Mouse (Mus musculus) c-Kit-negative CD71-positive TER-119-positive erythroid progenitor cells, embryonic 14.5 days (primary cell): ENCODE results near the gene Mfap2.

Experiments
- DNase-seq: peaks from one replicate; pipeline ENCODE4 v3.0.0-alpha.2; 2013; ENCODE audit warnings: low read depth, low spot score

Gene Mfap2

DNA sequence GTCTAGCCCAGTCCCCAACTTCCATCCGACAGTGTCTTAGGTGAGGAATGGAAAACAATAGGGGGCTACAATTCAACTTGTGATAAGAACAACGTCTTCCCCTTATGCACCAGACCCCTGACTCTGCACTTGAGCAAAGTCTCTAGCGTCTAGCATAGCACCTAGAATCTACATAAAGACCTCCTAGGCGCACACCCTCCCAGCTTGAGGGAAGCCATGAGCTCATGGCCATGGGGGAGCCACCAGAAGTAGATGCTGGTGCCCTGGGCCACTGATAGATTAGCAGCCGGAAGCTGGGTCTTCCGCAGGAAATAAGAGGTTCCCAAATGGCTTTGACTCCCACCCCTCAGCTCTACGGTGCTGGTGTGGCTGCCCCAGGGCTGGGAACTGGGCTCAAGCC, 22.7 kb upstream of the Mfap2 start:
- DNase-seq: no peak

DNA sequence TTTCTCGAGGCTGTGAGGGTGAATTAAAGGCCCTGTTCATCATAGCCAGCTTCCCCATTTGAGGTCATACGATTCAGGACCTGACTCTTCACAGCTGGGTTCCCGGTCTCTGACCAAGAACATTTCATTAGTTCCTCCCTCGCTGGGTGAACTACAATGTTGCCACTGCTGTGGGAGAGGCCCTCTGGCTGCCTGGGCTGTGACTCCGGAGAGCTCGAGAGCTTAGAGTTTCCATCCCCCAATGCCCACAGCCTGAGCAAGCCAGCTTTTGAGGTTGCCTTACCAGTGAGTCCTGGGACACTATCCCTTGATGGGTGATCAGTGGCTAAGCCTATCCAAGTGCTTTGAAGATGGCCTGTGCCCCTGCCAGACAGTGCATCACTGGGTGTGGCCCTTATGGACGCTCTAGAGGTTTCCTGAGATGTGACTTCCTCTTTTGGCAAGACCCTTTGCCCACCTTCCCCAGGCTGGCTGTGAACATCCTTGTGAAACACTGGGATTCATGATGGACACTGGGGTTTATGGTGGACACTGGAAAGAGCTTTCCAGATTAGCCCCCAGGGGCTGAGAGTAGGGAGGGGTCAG, 21.4 kb upstream of the Mfap2 start:
- no peak for DNase-seq

DNA sequence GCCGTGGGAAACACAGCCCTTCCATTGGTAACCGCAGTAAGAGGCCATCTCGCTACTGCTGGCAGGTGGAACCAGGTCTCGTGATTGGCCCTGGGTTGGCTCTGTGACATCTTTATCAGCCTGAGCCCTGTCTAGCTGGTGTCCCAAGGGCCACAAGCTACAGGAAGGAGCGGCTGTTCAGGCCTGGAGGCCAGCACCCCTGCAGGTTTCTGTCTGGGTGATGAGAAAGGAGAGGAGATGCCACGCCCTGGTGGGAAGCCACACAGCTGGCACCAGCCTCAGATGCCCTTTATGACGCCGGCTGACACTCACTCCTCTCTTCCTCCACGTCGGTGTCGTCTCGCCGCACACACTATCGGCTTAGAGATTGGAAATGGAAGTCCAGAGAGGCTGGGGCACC, 20.8 kb upstream of the Mfap2 start:
- no peak for DNase-seq

DNA sequence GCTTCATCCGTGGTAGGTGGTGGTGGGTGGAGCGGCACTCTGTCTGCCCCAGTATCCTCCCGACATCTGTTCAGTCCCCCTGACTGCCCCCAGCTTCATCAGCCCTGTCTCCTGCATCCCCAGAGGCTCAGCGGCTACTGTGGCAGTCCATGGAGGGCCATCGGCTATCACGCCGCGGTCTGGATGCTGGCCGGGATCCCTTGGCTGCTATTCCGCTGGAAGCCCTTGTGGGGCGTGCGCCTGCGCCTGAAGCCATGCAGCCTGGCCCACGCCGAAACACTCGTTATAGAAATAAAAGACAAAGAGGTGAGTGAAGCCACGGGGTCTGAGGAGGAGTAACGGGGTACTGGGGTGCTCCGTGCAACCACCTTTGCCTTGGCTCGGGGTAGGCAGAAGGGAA, 18.0 kb upstream of the Mfap2 start:
- no peak for DNase-seq

DNA sequence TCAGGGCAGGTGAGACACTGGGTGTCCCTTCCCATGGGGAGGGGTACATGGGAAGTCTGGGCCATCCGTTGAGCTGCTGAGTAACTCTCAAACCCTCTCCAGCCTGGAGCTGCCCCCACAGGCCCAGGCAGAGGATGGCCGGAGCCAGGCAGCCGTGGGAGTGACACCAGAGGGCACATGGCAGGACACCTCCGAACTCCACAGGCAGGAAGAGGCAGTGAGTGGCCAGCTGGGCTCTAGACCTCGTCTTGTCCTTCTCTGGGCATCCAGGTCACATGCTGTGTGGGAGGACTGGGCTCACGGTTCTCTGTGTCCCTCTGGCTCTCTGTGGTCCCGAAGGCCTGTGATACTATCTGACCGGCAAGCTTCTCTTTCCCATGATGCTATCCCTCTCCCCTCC, 16.4 kb upstream of the Mfap2 start:
- no peak for DNase-seq

DNA sequence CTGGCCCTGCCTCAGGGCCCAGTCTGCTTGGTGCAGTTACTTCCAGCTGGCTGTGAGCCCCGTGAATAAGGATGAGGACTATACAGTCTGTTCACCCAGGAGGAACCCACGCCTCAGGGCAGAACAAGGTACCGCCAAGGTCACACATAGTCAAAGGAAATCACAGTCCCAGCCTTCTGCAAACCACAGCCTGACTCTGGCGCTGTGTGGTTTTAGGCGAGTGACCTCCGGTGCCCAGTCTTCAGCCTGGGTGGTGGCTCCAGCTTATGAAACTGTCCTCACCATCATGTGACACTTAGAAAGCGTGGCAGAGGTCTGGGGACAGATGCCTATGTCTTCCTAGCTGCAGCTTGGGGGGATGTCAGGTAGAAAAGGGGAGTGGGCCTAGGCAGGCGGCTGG, 14.4 kb upstream of the Mfap2 start:
- no peak for DNase-seq

DNA sequence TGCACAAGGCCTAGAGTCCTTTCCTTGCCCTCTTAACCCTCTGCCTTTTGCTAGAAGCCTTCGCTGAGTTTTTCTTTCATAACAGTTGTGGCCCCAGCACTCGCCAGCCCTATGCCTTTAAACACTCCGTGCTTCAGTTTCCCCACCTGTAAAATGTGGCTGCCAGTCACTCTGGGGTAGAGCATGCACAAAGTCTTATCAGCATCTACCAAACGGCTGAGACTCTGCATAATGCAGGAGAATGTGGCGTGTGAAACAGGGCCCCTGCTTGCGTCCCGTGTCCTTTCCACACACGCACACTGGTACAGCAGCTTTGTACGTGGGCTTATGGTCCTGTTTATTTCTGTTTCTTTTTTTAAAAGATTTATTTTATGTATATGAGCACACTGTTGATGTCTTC, 13.4 kb upstream of the Mfap2 start:
- no peak for DNase-seq

DNA sequence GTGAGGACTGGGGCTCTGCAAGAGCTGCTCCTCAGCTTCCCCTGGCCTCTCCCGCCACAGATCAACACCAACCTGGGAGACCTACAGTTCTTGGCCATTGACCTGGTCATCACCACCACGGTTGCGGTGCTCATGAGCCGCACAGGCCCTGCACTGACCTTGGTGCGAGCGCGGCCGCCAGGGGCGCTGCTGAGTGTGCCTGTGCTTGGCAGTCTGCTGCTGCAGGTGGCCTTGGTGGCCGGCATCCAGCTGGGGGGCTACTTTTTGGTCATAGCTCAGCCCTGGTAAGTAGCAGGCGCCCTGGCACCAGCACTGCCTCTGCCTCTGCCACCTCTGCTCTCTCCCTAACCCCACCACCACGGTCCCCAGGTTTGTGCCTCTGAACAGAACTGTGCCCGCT, 4.2 kb upstream of the Mfap2 start:
- DNase-seq: no peak

DNA sequence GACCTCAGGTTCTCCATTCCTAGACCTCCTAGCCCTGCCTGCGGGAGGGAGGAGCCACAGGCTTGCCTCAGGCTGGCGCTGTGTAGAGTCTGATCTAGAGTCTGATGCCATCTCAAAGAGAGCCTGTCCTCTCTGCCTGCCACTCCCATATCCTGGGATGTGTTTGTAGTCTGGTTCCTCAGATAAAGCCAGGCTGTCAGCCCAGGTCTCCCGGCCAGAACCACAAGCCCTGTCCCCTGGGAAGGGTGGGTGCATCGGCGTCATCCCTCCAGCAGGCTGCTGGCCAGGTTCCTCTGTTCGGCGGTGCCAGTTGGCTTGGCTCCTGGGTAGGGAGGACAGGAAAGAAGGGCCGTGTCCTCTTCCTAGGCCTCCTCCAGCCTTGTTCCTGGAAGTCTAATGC, 2.2 kb upstream of the Mfap2 start:
- DNase-seq: no peak

DNA sequence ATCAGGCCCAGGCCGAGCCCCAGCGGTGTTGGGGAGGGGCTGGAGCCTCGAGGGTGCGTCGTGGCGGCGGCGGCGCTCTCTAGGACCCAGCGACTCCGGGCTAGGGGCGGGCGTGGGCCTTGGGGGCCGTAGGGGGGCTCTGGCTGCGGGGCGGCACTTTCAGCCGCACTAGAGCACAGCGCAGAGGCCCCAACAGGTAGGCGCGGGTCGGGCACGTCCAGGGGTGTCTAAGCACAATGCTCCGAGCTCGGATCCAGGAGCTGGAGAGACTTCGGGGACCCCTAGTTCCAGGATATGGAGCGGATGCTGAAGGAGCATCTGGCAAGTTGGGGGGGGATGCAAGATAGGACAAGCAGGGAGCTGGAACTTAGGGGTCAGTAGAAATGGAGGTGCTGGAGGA, 308 bp downstream of the Mfap2 start:
- DNase-seq: no peak

DNA sequence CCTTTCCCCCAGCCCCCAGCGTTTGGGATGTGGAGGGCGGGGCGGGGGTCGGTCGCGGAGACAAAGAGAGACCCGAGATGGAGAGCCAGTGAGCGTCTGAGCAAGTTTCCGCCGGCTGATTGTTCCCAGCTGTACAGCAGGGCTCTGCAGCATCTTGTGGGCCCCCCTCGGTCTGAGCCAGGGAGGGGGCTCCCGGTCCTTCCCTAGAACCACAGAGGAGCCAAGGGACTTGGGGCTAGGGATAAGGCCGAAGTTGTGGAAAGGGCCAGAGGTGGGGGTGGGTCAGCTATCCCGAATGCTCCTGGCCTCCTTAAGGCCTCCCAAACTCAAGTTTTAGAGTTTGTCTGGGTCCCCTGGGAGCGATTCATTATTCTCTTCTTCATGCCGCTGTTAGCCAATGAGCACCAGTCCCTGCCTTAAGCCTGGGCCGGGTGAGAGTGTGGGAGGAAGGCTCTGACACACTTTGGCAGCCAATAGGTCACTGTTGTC, 767 bp downstream of the Mfap2 start:
- DNase-seq: no peak

DNA sequence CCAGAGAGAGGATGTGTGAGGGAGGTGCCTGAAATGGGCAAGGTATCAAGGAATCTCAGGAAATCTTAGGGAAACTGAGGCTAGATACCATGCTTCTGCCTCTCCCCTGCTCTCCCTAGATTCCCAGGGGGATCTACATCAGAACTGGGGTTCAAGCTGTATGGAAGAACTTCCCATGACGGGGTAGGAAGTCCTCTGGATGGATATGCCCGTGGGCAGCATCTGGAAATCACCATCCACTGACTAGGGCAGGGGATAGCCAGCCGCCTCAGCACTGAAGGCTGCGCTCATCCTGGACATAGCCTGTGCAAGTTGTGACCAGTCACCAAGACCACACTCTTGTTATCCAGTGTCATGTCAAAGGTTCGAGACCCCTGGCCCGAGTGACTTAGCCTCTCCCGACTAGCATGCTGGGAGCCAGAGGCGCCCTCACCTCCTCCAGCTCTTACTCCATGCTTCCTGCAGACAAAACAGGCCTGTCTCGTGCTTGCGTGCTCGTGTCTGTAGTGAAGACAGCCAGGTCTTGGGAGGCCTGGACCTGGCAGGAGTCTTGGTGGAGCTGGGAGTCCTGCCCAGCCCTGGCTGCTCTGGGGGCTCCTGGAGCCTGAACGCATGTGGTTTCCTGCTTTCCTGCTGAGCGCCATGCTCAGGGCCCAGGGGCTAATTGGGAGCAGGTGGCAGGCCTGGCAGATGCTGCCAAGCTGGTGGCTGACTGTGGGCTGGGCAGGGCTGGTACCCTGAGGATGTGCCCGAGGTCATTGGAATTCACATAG, 1.5 kb downstream of the Mfap2 start:
- no peak for DNase-seq

DNA sequence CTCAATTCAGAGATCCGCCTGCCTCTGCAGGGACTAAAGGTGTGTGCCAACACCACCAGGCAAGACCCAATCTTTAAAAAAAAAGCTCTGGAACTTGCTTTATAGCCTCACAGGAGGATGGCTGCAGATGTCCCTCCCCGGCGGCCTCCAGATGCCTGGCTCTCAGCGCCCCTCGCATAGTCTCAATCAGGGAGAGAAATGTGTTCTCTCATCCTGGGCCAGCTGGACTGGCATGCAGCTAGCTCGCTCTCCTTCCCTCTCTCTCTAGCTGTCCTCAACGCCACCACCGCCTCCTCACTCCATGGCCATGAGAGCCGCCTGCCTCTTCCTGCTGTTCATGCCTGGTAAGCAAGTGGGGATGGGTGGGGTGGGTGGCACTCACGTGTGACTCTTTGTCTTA, 2.3 kb downstream of the Mfap2 start:
- no peak for DNase-seq

DNA sequence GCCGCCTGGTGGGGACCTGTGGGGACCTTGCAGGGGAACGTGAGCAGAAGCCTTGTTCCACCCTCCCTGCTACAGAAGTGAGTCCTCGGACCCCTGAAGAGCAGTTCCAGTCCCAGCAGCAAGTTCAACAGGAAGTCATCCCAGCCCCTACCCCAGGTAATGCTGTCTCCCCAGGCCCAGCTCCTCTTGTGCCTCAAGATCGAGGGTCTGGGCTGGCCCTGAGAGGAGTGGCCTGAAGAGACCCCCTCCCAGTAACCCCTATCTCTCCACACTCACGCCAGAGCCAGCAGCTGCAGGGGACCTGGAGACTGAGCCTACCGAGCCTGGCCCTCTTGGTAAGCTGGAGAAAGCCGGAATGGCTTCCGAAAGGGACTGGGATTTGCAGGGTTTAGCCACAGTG, 3.9 kb downstream of the Mfap2 start:
- no peak for DNase-seq

DNA sequence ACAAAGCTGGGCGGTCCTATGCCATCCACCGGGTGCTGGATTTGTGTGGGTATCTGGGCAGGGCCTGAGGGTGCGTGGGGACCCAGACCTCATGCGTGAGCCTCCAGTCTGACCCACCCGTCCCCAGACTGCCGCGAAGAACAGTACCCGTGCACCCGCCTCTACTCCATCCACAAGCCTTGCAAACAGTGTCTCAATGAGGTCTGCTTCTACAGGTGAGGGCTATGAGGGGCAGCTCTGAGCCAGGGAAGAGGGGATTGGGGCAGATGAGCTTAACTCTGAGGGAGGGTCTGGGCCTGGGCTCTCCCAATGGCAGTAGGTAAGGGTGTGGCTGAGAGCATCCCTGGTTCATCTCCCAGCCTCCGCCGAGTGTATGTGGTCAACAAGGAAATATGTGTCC, 4.6 kb downstream of the Mfap2 start:
- DNase-seq: no peak

DNA sequence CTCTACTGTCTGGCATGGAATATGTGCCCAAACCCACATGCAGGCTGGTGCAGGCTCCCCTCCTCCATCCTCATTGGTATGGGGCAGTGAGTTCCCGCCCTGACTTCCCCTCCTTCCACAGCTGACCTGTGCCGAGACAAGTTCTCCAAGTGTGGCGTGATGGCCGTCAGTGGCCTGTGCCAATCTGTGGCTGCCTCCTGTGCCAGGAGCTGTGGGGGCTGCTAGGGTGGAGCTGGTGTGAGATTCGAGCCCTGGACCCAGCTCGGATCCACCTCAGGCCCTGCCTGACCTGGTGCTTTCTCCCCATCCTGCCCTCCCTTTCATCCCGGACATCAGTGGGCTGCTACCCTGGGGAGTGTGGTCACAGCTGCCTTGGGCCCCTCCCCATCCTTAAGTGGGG, 5.1 kb downstream of the Mfap2 start:
- DNase-seq: no peak

DNA sequence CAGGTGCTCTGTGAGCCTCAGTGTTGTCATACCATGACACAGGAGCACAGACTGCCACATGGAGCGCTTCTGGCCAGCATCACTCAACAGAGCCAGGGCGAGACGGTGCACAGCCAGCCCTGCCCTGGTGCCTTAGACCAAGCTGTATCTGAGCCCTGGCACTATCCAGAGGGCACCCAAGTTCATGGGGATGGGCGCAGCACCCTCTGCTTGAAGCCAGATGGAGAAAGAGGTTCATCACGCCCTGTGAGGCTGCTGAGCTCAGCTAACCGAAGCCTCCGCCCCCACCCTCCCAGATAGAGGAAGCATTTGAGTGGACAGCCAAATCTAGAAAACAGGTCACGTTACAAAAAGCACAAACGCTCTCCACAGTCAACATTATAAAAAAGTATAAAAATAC, 6.1 kb downstream of the Mfap2 start:
- no peak for DNase-seq

DNA sequence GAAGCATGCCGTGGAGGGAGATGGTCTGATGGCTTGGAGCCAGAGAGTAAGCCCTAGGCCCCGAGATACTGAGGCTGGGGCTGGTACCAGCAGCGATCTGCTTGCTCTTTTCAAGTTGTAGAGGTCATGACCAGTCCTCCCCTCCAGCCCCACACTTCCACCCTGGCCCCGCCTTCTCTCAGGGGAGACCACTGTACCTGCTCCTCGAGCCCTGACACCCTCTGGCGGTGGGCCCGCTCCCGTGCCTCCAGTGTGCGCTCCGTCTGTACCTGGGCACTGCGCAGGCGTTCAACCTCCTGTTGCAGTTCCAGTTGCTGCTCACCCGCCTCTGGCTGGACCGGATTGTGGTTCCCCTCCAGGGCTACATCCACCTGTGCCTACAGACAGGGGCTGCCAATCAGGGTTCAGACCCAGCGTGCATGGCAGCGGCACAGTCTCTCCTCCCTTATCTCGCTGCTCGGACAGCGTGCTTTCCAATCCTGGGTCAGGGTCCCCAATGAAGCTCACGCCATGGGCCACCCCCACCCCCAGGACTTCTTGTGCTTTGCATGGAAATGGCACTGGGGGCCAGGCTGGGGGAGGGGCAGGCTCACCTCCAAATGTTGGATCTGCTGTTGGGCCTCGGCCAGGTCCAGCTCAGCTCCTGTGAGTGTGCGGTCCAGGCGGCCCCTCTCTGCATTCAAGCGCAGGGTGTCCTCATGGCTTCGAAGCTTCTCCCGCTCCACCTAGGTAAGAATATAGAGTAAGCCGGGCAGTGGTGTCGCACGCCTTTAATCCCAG, 7.6 kb downstream of the Mfap2 start:
- DNase-seq: no peak

DNA sequence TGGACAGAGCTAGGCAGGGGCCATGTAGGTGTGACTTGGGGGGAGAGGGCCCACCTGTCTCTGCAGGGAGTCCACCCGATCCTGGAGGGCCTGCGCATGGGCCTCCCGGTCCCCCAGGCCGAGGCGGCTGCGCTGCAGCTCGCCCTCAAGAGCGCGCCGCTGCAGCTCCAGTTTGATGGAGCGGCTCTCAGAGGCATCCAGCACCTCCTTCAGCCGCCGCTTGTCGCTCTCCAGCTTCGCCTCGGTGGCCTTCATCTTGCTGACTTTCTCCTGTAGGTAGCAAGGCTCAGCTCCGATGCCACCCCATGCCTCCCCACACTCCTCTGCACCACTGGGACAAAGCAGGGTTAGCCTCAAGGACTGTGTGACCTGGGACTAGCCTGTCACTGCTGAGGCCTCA, 10.0 kb downstream of the Mfap2 start:
- DNase-seq: no peak

DNA sequence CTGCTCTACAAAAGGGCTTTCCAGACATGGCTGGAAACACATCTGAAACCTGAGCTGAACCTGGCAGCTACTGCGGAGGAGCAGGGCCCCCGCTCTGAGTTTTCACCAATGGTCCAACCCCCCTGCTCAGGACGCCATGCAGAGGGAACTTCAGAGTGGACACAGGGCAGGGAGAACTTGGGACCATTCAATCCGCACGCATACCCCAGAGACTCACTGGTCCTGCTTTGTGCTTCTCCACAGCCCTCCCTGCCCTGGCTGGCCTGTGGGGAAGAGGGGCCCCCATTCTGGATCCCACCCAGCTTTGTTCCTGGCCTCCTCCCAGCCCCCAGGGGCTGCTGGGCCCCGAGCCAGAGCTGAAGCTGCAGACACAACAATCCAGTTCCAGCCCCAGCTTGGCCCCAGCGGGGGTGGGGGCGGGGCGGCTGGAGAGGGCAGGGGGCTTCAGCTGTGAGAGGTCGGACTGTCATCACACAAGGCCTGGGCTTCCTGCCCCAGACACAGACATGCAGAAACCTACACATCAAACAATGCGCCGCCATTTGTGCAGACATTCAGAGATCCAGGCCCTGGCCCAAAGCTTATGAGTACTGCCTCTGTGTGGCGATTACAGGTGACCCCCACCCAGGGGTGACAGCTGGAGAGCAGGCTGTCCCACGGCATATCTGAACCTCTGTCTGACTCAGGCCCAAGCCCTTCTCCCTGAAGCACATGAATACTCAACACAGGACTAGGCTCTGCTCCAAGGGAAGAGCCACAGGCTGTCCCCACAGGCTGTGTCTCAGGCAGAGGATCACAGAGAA, 10.8 kb downstream of the Mfap2 start:
- DNase-seq: no peak

DNA sequence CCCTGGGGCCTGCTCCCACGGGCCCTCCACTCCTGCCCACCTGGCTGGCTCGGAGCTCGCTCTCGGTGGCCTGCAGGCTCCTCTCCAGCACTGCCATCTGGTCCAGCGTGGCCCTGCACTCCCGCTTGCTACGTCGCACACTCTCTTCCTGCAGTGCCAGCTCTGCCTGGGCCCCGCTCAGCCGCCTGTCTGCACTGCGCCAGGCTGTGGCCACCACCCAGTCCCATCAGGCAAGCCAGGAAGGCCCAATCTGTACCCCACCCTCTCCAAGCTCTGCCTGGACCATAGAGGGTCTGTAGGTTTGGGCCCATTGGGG, 11.4 kb downstream of the Mfap2 start:
- no peak for DNase-seq

DNA sequence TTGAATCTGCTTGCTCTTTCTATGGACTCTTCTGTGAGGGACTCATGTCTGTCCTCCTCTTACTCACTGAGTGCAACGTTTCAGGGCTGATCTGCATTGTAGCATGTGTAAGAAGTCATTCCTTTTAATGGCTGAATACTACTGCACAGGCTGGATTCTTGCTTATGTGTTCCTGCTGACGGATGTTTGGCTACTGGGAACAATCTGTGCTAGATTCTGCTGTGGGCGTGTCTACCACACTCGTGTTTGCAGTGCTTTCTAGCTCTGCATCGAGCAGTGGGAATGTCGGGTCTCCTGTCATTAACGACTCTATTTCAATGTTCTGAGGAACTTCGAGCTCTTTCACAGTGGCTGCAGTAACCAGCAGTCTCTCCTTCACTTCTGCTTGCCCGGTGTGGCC, 13.8 kb downstream of the Mfap2 start:
- no peak for DNase-seq
